Mouse (Mus musculus): ENCODE results near the gene Fbxl17.

The Fbxl17 gene

GRCm38 (mm10) chr17:63326227-63326626 lies 173.6 kb downstream of the Fbxl17 start:
- no peak for DNase-seq (ENCODE audit: low read depth)

GRCm38 (mm10) chr17:63324672-63325071 lies 175.1 kb downstream of the Fbxl17 start:
- DNase-seq (ENCODE audit: low read depth): no peak

- peak; percentile 82 for DNase-seq (ENCODE audit: low read depth)
These were observed 175.8 kb downstream of the Fbxl17 start for GRCm38 (mm10) chr17:63324039-63324438.

- no peak for DNase-seq (ENCODE audit: low read depth)
These were observed 177.0 kb downstream of the Fbxl17 start for GRCm38 (mm10) chr17:63322846-63323245.

- DNase-seq (ENCODE audit: low read depth): no peak
These were observed 178.5 kb downstream of the Fbxl17 start for GRCm38 (mm10) chr17:63321290-63321689.

GRCm38 (mm10) chr17:63317518-63317917 lies 182.3 kb downstream of the Fbxl17 start:
- DNase-seq (ENCODE audit: low read depth): peak; percentile 68

GRCm38 (mm10) chr17:63315646-63316480 lies 184.0 kb downstream of the Fbxl17 start:
- DNase-seq (ENCODE audit: low read depth): peak; percentile 13

GRCm38 (mm10) chr17:63312804-63313203 lies 187.0 kb downstream of the Fbxl17 start:
- no peak for DNase-seq (ENCODE audit: low read depth)

- no peak for DNase-seq (ENCODE audit: low read depth)
These were observed 187.5 kb downstream of the Fbxl17 start for GRCm38 (mm10) chr17:63312330-63312729.

GRCm38 (mm10) chr17:63311613-63312012 lies 188.2 kb downstream of the Fbxl17 start:
- DNase-seq (ENCODE audit: low read depth): no peak

GRCm38 (mm10) chr17:63310021-63310420 lies 189.8 kb downstream of the Fbxl17 start:
- no peak for DNase-seq (ENCODE audit: low read depth)

- peak; percentile 44 for DNase-seq (ENCODE audit: low read depth)
These were observed 196.0 kb downstream of the Fbxl17 start for GRCm38 (mm10) chr17:63303862-63304261.

GRCm38 (mm10) chr17:63301822-63302393 lies 197.9 kb downstream of the Fbxl17 start:
- DNase-seq (ENCODE audit: low read depth): no peak

GRCm38 (mm10) chr17:63295471-63295870 lies 204.3 kb downstream of the Fbxl17 start:
- DNase-seq (ENCODE audit: low read depth): no peak

- DNase-seq (ENCODE audit: low read depth): no peak
These were observed 204.9 kb downstream of the Fbxl17 start for GRCm38 (mm10) chr17:63294961-63295360.

- no peak for DNase-seq (ENCODE audit: low read depth)
These were observed 205.8 kb downstream of the Fbxl17 start for GRCm38 (mm10) chr17:63293979-63294378.

GRCm38 (mm10) chr17:63289317-63289913 lies 210.4 kb downstream of the Fbxl17 start:
- peak; percentile 51 for DNase-seq (ENCODE audit: low read depth)

GRCm38 (mm10) chr17:63288850-63289249 lies 211.0 kb downstream of the Fbxl17 start:
- DNase-seq (ENCODE audit: low read depth): no peak

- peak; percentile 37 for DNase-seq (ENCODE audit: low read depth)
These were observed 212.4 kb downstream of the Fbxl17 start for GRCm38 (mm10) chr17:63287413-63287812.

GRCm38 (mm10) chr17:63285265-63285939 lies 214.4 kb downstream of the Fbxl17 start:
- DNase-seq (ENCODE audit: low read depth): no peak

- DNase-seq (ENCODE audit: low read depth): no peak
These were observed 215.7 kb downstream of the Fbxl17 start for GRCm38 (mm10) chr17:63284074-63284473.

GRCm38 (mm10) chr17:63282004-63282403 lies 217.8 kb downstream of the Fbxl17 start:
- peak; percentile 28 for DNase-seq (ENCODE audit: low read depth)
